Mouse (Mus musculus) E14TG2a.4 (cell line): ENCODE results near the gene Gm9903.

Source experiments
- CTCF ChIP-seq: conservative IDR thresholded peaks from 2 replicates; pipeline ENCODE4 v1.5.1; 2014; ENCODE audit warnings: low read length
- POU5F1 ChIP-seq: IDR thresholded peaks from 2 replicates; pipeline ENCODE4 v1.6.1; 2014; ENCODE audit warnings: low read length, borderline replicate concordance

DNA sequence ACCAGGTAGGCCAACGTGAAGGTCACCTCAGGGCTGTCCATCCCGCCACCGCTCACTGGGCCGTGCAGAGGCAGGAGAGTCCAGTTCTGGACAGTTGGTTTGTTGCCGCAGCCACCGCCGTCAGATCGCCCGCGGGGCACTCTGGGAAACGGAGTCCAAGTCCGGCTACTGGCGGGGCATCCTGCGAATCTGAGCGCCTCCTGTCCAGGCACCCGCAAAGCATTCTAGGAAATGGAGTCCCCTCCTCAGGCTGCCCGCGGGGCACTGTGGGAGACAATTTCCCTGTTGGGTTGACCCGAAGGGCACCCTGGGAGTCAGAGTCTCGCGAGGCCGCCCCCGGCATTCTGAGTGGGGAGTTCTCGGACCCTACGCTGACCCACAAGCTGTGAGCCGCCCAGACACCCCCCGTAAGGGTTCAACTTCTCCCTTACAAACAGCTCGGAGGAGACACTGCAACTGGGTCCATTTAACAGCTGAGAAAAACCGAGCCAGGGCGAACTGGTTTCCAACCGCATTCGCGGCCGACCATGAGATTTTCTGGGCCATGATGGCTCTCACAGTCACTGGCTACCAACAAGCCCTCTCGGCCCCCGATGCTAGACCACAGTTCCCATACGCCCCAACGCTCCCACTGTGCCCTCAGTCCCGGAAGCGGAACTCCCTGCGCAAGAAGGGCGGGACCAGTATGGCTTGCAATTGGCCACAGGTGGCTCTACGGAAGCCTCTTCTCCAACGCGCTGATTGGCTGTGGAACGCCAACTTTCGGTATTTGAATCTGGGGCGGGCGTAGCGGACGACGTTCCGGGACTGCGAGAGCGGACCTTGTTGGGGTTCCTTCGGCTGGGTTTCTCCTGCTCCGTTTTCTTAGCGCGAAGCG, 28.3 kb downstream of the Gm9903 start, which contains the start of the genes Tacc3 and Tmem129:
- no peak for TF ChIP-seq CTCF
- TF ChIP-seq POU5F1: no peak
